In genomic region chr14:120368914-120369391, GRCm38 (mm10) we compare ENCODE assay signal across 9 mouse cellular contexts.
A peak's percentile ranks its signal among the peaks of the same experiment; 100 is the strongest.
DNase-seq lines count a peak whose midpoint lies in the region; ATAC-seq and TF ChIP-seq lines count a peak whose summit lies in the region.
"Had no signal": no experiment of that assay in that cellular context is flagged by ENCODE, and none has a peak within 500 bp of the region (broad histone marks: within the 10 kb centered on the region; RNA-seq: fewer than 3 reads in every experiment).

No protein-coding gene starts in this region.

- WGBS in kidney, adult 2 months: 43% methylated on average over 8 of the region's 8 CpGs
- WGBS in embryonic facial prominence, embryonic 13.5 days: 32% methylated on average over 8 of the region's 8 CpGs
- WGBS in kidney, embryonic 15.5 days: 28% methylated on average over 8 of the region's 8 CpGs

- H3K36me3 ChIP-seq in kidney, adult 2 months (ENCODE audit: control insufficient read depth, insufficient read depth, low read length): no peaks in the 10 kb centered on the region
- H3K36me3 ChIP-seq in embryonic facial prominence, embryonic 13.5 days: peaks cover 9% of the 10 kb centered on the region
- H3K36me3 ChIP-seq in kidney, embryonic 15.5 days: 0 out of 2 replicates have a peak, but pooled peaks cover 5% of the 10 kb centered on the region

- TF ChIP-seq POLR2A in kidney, adult 2 months (IDR thresholded peaks at IDR 0.05; ENCODE audit: low read depth, low read length): no peak

- TF ChIP-seq CTCF in kidney, adult 2 months (conservative IDR thresholded peaks at IDR 0.05; ENCODE audit: insufficient read depth, insufficient read length, low read depth, low read length): no peak

- no peak overlapping the region for H3K9ac ChIP-seq in embryonic facial prominence, embryonic 13.5 days
- H3K9ac ChIP-seq in kidney, embryonic 15.5 days: no peak overlapping the region

- peak overlapping the region; percentile 90 for H3K27ac ChIP-seq in kidney, adult 2 months (ENCODE audit: insufficient read depth, low read depth, low read length)
- peak overlapping the region; percentile 8; the same call in 1 of the 2 replicates for H3K27ac ChIP-seq in embryonic facial prominence, embryonic 13.5 days
- peak overlapping the region; percentile 70 for H3K27ac ChIP-seq in kidney, embryonic 15.5 days

- no peak for ATAC-seq in embryonic facial prominence, embryonic 13.5 days (ENCODE audit: insufficient number of reproducible peaks, insufficient read depth, low FRiP score, low TSS enrichment, low read depth)
- peak; percentile 79 for ATAC-seq in kidney, embryonic 15.5 days (replicated peaks; ENCODE audit: low FRiP score)
- no peak for ATAC-seq in erythroblast, adult 5-6 weeks (replicated peaks; ENCODE audit: low FRiP score, poor library complexity, severe bottlenecking)

- peaks cover 54% of the 10 kb centered on the region for H3K4me1 ChIP-seq in kidney, adult 2 months (ENCODE audit: control insufficient read depth, insufficient read depth, low read length)
- H3K4me1 ChIP-seq in embryonic facial prominence, embryonic 13.5 days: peaks cover 69% of the 10 kb centered on the region
- H3K4me1 ChIP-seq in kidney, embryonic 15.5 days: peaks cover 56% of the 10 kb centered on the region

- no peaks in the 10 kb centered on the region for H3K27me3 ChIP-seq in kidney, adult 2 months (replicated peaks; ENCODE audit: control insufficient read depth, insufficient read depth, low read length)
- no peaks in the 10 kb centered on the region for H3K27me3 ChIP-seq in embryonic facial prominence, embryonic 13.5 days
- H3K27me3 ChIP-seq in kidney, embryonic 15.5 days: no peaks in the 10 kb centered on the region

- H3K9me3 ChIP-seq in embryonic facial prominence, embryonic 13.5 days: no peaks in the 10 kb centered on the region
- H3K9me3 ChIP-seq in kidney, embryonic 15.5 days (replicated peaks): no peaks in the 10 kb centered on the region

- H3K4me3 ChIP-seq in kidney, adult 2 months (ENCODE audit: insufficient read depth, low read depth, low read length): no peak overlapping the region
- no peak overlapping the region for H3K4me3 ChIP-seq in embryonic facial prominence, embryonic 13.5 days
- H3K4me3 ChIP-seq in kidney, embryonic 15.5 days (replicated peaks): no peak overlapping the region

- peak; percentile 46 for DNase-seq in kidney, adult 2 months
- DNase-seq in kidney, postnatal 14 days: no peak
- DNase-seq in adrenal gland, adult 8-10 months: peak; percentile 71
- DNase-seq in B cell, adult 2 months: no peak
- DNase-seq in left cerebral cortex, postnatal 10 days (ENCODE audit: extremely low spot score in 1 of 2, low spot score in 2 of 2): no peak
- DNase-seq: right cerebral cortex, adult 18-20 months had no signal

- no peak overlapping the region for H3K4me2 ChIP-seq in embryonic facial prominence, embryonic 13.5 days
- H3K4me2 ChIP-seq in kidney, embryonic 15.5 days: no peak overlapping the region

- intact Hi-C loops in left cerebral cortex, postnatal 10 days (cut with DNase I): no loop called here

Comparison
In these comparisons a context has a peak if more than half of its experiments do, and no peak if none do; other contexts are left out.
1. DNase-seq: peak in kidney, adult 2 months (single experiment) and adrenal gland, adult 8-10 months (single experiment); none in kidney, postnatal 14 days (single experiment), B cell, adult 2 months (0 of 2) and left cerebral cortex, postnatal 10 days (0 of 2).
2. H3K27ac ChIP-seq: peak in every context shown above with its lines; median percentile 90 in kidney, adult 2 months; 70 in kidney, embryonic 15.5 days; 8 in embryonic facial prominence, embryonic 13.5 days.